Mouse (Mus musculus) liver, adult 2 months (tissue): ENCODE data around the gene Tigd2.

Experiments
- CTCF ChIP-seq: fragments of 200-500 bp; IDR thresholded peaks from 2 replicates; pipeline ENCODE4 v1.5.1; 2011; ENCODE audit warnings: low read depth, low read length, control low read depth
- POLR2A ChIP-seq: fragments of 200-500 bp; IDR thresholded peaks from 2 replicates; pipeline ENCODE4 v1.6.1; 2011; ENCODE audit warnings: low read length, control low read depth; ENCODE audit not compliant: insufficient read depth; ENCODE audit errors: extremely low read depth

- TF ChIP-seq POLR2A (no peak), CTCF (no peak)
Measured at GRCm38 (mm10) chr6:59198356-59198755, 10.3 kb upstream of the Tigd2 start.
